Mouse (Mus musculus): ENCODE data around the gene Dnaic2.

- no peak for TF ChIP-seq CTCF (IDR thresholded peaks at IDR 0.05)
- no peak for TF ChIP-seq POLR2A (IDR thresholded peaks at IDR 0.05; ENCODE audit: insufficient read depth, low read depth, low read length)
- TF ChIP-seq EP300 (IDR thresholded peaks at IDR 0.05; ENCODE audit: insufficient read depth, low read depth, low read length), result no peak
Measured at GRCm38 (mm10) chr11:114704071-114704913, 22.9 kb upstream of the Dnaic2 start.

Measured in heart, adult 2 months (tissue).